Mouse (Mus musculus): ENCODE measurements at regions not wholly inside any gene's neighbourhood (a gene's known extent, or its start where the extent isn't known, plus 50 kb on each side); places are given as distances from the start of the nearest gene placed in this dataset.

DNA sequence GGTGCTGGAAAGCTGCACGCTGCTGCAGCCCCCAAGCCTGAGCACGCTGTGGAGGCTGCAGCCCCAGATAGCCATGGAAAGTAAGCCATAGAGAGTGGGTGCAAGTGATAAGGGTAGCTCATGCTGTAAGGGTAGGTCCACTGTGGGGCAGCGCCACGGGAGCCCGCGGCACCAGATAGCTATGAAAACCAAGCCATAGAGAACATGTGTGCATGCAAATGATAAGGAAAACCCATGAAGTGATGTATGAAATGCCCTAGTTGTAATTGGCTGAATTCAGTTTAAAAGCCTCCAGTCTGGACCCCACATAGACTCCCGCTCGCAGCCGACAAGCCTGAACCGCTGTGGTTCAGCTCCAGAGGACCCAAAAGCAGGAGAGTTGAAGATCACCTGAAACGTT is 58.8 kb upstream of the L3mbtl3 start:
- DNase-seq, result no peak
- intact Hi-C loops (cut with DNase I), result no loop called here

DNA sequence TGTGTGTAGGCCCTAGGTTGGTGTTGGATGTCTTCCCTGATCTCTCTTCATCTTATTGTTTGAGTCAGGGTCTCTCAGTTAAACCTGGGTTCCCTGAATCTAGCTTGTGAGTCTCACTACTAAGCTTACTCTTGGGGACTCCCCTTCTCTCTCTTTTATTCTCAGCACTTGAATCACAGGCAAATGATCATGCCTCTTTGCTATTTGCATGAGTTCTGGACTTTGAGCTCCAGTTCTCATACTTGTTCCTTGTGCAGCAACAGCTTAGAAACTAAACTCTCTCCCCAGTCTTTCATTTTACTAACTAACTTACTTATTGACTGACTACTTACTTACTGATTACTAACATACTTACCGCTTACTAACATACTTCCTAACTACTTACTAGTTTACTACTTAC is 64.9 kb upstream of the L3mbtl3 start:
- intact Hi-C loops (cut with DNase I), result no loop called here
- DNase-seq, result no peak

DNA sequence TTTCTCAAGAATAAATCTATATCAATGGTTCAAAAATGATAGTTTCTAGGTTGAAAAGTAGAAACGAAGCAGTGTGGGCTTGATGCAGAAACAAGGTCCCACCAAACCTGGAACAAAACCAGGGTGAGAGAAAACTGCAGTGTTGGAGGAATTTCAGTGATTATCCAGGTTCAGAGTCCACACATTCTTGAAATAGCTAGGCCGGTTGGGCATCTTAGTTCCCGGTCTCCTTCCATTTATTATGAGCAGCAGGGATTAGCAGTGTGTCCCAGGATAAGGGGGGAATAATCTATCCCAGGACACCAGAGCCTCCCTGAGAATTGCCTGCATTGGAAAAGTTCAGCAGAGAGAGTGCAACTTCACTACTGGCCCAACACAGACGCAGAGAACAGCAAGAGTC is 108.5 kb upstream of the L3mbtl3 start:
- DNase-seq, result no peak
- intact Hi-C loops (cut with DNase I), result no loop called here

DNA sequence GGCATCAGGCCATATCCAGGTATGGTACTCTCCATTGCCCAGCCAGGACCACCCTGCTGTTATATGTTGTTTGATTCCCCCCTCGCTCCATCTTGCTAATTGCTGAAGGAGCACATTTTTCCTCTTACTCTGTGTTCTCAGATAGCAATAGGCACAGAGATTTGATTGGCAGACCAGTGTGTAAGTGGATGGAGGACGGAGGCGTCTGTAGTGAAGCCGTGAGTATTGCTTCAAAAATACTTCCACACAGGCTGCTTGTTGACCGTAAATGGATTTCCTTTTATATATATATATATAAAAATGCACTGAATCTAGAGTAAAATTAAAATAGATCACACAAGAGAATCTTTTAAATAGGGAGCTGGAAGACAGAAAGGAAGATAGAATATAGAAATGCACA is 115.6 kb upstream of the L3mbtl3 start:
- intact Hi-C loops (cut with DNase I), result loop anchor here (5.0 kb wide), 3 partner anchors 119 to 506 kb away; no protein-coding TSS in a partner anchor

DNA sequence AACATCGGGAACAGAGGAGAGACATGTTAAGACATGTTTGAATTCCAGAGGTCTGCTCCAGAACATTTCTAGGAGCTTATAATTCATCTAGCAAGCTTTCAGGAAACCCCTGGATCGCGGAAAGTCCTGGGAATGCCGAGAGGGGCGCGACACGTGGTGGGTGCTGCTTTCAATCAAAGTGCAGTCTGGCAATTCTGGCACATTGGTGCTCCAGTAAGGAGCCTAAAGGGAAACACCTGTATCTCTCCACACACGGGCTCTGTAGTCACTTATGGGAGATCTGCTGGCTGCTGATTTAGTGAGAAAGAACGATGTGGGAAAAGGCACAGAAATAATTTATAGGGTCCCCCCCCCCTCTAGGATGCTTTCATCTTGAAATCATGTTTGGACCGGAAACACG is 116.4 kb upstream of the L3mbtl3 start:
- DNase-seq, result no peak
- intact Hi-C loops (cut with DNase I), result loop anchor here (5.0 kb wide), 3 partner anchors 120 to 505 kb away; no protein-coding TSS in a partner anchor

More for the DNA sequence above, 115.6 kb upstream of the L3mbtl3 start:
- no peak for DNase-seq

DNA sequence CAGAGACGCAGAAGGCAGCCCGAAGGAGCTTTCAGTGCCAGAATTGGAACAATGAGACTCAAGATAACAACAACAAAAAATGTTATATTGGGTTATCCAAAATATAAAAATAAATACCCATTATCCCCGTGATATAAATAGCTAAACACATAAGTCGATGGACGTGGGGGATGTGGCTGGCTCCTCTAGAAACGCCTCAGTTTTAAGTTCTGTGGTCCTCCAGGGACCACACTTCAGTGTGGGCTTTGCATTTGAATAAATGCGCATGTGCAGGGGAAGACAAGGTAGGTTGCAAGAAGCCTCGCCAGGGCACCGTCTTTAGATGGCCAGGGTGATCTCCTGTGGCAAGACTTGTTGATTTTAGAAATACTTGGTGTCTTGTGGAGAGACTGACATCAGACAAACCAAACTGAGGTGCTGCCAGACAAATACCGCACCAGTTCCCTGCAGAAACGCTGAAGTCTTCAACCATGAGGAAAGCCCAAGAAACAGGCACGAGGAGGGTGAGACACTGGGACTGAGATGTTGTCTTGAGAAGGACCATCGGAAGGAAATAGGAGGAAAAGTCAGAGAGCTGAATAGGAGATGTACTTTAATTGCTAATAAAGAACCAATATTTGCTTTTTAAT is 117.2 kb upstream of the L3mbtl3 start:
- no peak for DNase-seq
- intact Hi-C loops (cut with DNase I), result loop anchor here (5.0 kb wide), 3 partner anchors 121 to 504 kb away; no protein-coding TSS in a partner anchor

DNA sequence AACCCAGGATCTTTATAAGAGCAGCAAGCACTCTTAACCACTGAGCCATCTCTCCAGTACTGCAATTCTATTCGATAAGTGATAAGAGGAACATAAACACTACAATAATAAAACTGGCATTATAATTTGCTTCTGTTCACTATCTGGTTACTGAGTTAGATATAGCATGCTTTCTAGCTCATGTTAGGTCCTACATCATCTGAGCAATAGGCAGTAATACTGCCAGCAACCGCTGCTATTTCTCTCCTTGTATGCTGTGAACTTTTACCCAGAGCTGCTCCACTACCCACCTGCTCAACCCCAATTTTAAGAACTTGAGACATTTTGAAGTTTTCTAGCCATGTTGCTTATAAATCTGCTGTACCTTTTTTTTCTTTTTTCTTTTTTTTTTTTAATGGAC is 118.0 kb upstream of the L3mbtl3 start:
- no peak for DNase-seq
- intact Hi-C loops (cut with DNase I), result loop anchor here (5.0 kb wide), 3 partner anchors 122 to 504 kb away; no protein-coding TSS in a partner anchor

DNA sequence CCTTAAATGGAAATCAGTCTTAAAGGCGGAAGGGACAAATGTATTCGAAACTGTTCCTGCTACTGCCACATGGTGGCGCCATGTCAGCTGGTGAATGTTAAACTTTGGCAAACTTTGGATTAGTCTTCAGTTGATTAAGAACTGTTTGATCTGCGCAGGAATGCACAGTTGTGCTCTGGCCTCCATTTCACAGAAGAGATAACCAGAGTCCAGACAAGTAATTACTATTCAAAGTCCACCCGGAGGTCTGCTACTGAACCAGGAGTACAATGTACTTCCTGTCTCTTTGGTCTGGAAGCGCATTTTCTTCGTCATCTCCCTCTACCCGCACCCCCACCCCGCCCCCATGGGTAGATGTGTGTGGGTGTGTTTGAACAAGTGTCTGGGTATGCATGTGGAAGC is 118.6 kb upstream of the L3mbtl3 start:
- intact Hi-C loops (cut with DNase I), result loop anchor here (5.0 kb wide), 3 partner anchors 122 to 503 kb away; no protein-coding TSS in a partner anchor
- DNase-seq, result peak; percentile 18 to 49

DNA sequence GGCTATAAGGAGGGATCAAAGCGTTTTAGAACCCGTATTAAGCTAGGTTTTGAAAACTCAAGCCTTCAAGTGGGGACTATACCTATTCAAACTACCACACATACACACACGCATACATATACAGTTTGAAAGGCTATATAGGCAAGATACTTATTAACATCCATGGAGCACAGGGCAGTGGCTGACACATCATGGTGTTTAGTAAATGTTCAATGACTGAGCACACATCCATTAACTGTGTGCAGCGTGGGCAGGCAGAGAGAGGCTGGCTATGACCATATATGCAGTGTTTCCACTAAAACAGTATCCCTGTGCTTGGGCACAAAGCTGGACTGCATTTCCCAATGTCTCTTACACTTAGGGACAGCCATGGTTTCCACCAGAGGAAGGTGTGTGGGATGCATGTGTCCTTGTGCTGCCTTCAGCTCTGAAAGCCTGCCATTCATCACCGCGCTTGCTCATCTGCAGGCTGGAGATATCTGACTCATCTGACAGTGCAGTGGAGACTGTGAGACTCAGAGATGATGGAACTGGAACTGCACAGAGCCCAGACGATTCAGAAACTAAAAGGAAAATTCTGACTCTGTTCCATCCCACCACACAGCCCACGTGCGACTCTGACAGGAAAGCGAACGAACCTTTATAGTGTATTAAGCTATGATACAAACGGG is 124.6 kb upstream of the L3mbtl3 start:
- no peak for DNase-seq
- intact Hi-C loops (cut with DNase I), result no loop called here

DNA sequence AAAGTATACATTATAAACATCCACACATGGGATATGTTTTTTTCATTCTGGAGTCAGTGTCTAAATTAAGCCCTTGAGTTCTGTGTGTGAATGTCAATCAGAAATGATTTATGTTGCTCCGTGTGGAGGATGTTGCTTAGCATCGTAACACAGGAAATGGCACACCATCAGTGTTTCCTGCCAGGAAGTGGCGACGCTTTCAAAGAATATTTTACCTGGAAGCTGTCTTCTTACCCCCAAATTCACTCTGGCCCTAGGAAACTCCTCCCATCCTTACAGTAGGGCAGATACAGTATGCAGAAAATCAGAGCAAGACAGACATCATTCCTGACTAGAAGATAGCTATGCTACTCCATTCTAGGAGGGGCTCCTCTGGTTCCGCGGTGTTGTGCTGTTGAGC is 145.1 kb upstream of the L3mbtl3 start:
- intact Hi-C loops (cut with DNase I), result no loop called here
- DNase-seq, result no peak

DNA sequence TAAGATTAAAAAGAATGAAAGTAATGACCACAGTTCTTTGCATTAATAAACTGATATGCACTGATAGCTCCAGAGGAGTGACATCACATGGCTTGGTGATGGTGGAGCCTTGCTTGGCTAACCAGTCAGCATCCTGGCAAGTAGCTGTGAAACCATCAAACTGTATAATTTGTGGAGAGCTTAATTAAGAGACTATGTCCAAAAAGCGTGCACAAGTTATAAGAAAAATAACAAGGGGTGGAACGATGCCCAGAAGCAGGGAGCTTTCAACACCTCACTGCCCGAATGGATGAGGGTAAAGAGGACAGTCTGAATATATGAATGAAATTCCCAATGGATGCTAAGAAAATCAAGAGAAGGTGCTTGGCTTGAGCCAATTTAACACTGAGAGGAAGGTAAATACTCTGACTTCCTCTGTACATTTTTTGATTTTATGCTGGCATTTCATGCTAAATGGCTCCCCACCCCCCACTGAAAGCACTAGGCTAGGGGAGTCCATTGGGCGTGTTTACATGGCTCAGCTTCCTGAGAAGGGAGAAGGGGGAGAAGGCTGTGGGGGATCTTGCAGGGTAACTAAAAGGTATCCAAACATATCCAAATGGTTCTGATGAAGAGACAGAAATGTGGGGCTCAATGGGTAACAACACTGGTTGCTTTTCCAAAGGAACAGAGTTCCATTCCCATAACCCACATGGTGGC is 150.2 kb upstream of the L3mbtl3 start:
- intact Hi-C loops (cut with DNase I), result no loop called here
- no peak for DNase-seq

DNA sequence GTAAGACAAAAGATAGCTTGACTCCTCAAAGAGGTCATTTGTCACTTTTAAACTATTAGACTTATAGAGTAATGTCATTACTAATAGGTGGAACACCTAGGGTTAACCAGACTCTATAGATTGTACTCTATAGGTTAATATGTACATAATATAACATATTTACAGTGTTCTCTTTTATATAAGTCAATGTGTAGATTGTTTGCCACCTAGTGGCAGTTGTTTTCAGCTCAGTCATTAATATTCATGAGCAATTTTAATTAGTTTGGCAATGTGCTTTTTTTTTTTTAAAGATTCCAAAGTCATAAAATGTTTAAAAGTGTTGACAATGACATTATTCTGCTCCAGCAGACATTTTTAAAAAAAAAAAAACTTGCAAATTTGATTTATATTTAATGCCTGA is 164.4 kb upstream of the L3mbtl3 start:
- no peak for DNase-seq
- intact Hi-C loops (cut with DNase I), result loop anchor here (1.0 kb wide), 1 partner anchor 167 kb away; no protein-coding TSS in a partner anchor

DNA sequence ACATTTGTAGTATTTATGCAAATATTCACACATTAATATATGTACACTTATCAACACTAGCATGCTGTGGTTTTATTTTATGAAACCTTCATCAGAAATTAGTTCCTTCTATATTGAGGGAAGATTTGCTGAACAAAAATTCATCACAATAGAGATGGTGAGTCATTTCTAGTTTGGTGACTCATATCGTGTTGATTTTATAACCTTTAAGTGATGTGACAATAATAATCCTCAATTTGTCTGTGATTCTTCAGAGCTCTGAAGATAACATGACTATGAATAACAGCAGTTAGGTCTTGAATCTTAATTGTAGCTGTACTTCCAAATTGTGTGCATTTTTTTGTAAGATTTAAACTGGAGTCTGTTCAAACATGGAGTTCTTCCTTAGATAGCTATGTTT is 168.3 kb upstream of the L3mbtl3 start:
- intact Hi-C loops (cut with DNase I), result no loop called here
- no peak for DNase-seq

DNA sequence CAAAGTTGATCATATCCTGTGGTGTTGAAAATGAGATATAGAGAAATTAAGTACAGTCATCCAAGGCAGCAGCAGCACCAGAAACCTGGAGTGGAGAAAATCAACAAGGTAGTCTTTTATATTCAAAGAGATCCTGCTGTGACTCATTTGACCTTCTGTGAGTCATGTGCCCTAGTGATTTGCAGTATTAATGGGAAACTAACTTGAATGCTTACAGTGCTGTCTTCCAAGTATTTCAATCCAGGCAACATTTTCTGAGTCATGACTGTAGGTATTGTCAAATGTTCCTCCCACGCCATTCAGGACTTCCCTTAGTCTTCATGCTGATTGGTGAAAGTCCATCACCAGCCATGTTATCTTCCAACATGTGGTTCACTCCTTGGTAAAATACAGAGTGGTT is 169.0 kb upstream of the L3mbtl3 start:
- intact Hi-C loops (cut with DNase I), result no loop called here
- DNase-seq, result no peak

DNA sequence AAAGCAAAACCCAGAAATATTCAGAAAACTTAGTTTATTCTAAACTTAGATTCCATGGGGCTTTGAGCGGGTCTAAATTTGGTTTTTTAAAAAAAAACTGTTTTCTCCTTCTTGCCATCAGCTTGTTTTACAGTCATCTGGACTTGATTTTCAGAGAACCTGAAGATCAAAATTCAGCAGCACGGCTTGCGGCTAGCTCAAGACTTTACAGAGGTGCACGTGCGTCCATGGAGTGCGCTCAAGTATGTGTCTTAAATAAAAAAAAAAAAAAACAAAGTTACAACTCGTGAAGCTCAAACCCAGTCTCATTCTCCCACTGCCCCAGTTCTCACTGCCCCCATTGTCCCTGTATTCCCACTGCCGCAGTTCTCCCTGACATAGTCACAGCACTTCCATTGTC is 180.5 kb upstream of the L3mbtl3 start:
- no peak for DNase-seq
- intact Hi-C loops (cut with DNase I), result no loop called here

DNA sequence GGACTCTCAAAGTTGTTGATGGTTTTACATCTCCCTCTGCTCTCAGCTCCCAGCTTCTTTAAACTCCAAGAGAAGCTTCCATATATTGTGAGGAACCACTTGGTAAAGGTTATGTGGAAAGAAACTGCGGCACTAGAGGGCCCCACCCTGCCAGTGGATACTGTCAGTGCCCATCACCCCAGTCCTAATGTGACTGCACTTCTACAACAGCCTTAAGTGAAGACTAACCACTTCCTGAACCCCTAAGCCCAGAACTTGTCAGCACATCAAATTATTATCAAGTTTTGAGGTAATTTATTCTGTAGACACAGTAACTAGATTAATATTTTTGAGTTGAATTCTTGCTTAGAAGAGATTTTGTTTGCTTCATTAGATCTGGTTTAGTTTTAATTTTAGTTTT is 182.3 kb upstream of the L3mbtl3 start:
- intact Hi-C loops (cut with DNase I), result no loop called here
- DNase-seq, result no peak

DNA sequence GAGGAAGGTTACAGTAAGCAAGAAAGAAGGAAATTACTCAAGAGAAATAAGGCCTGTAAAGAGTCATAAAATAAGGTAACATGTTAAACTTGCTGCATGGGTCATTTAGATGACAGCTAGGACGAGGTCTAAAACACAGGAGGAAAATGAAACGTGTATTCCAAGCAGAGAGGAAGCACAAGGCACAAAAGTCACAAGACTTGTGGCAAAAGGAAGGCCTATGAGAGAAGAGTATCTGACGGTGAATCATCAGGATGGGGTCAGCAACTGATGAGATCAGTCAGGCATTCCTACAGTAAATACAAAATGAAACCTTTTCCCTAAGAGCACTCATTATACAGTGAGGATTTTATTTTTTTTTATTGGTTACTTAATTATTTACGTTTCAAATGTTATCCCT is 183.6 kb upstream of the L3mbtl3 start:
- intact Hi-C loops (cut with DNase I), result no loop called here
- no peak for DNase-seq

DNA sequence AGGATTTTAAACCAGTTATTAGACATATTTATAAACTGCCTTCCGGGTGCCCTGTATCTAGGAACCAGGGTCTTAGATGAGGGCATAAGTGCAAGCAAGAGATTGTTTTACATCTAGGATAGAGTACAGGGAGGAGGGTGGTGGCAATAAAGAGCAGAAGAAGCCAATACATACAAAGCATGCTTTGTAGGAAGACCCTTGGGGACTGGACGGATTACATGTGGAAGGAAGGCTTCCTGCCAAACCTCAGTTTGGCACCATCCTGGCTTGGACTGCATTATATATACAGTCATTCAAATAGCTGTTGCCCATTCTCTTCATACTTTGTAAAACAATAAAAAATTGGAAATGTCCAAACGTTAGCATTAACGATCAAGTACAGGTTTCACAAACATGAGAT is 184.7 kb upstream of the L3mbtl3 start:
- no peak for DNase-seq
- intact Hi-C loops (cut with DNase I), result no loop called here

DNA sequence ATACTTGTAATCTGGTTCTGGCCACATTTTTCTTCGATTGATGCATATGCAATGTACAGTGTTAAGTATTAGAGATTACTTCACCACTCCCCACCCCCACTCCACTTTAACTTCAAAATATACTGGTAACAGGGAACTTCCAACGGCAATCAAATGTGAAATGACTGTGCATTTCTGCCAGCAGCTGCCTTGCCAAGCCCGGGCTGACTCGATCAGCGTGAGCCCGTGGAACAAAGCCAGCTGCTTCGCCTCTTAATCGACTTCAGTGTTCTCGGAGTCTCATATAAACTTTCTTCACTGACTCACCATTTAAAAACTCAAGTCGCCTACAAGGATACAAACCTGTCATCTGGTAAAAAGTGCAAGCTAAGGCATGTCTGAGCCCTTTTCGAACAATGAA is 188.7 kb upstream of the L3mbtl3 start:
- intact Hi-C loops (cut with DNase I), result no loop called here
- DNase-seq, result peak; percentile 62 to 64

DNA sequence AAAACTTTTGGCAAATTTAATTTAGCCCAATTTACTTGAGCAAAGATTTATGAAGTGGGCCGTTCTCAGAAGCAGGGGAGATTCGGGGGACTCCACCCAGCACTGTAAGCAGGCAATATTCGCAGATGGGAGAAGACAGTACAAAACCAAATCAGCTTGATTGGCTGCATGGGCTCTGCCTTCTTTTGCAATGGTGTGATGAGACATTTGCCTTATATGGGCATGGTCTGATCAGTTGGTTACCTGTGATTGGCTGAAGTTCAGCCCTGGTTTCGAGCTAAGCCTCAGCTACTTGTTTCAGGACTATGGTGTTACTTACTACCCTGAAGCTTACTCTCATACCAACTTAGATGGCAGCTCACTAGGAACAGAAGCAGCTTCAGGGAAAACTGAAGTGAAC is 185.6 kb upstream of the Arhgap18 start:
- intact Hi-C loops (cut with DNase I), result no loop called here
- DNase-seq, result no peak

DNA sequence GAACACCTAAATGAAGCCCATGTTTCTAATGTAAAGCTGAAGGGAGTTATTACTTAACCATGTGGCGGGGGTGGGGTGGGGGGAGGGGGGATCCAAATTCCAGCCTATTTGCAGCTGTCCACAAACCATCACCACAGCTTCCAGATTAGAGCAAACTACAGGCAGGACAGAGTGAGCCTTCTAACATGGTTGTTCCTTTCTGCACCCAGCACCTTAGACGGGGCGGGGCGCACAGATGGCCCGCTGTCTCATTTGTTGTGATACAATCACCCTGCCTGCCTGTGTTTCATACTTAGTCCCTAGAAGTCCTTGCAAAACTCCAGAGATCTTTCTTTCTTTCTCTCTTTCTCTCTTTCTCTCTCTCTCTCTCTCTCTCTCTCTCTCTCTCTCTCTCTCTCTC is 182.8 kb upstream of the Arhgap18 start:
- DNase-seq, result no peak
- intact Hi-C loops (cut with DNase I), result no loop called here

DNA sequence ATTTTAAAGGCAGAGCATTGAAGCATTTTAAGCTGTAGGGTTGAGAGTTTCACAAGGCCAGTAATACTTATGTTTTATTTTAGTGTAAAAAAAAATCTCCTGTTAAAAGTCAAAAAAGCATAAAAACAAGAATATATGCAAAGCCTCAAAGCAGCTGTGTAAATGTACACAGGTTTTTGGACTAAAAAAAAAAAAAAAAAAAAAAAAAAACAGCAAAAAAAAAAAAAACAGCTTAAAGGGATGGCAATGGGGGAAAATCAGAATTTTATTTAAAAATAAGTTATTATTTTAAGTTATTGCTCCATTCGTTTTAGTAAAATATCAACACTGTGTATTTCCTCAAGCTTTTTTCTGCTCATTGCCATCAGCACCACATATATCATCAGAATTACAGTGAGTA is 181.8 kb upstream of the Arhgap18 start:
- DNase-seq, result no peak
- intact Hi-C loops (cut with DNase I), result no loop called here
